Mouse (Mus musculus) adrenal gland, adult (tissue): Measurements from ENCODE around the gene Krtap13.
"Not testable (repeated sequence)": the region's sequence is repeated elsewhere in the genome, so short reads cannot be mapped to it uniquely, and the experiment has no call there.

Experiments
- DNase-seq, 2 experiments: peaks; one replicate each; pipeline ENCODE4 v3.0.0; 2022 to 2023; ENCODE audit warnings: low spot score in 1 of 2; ENCODE audit not compliant: inconsistent age in 2 of 2

Krtap13 gene

GRCm38 (mm10) chr16:88751535-88751934, at the start of gene Krtap13:
Krtap13 (minus strand) TSS chr16:88751635.
- not testable (repeated sequence) for DNase-seq

- DNase-seq = no peak
These were observed 35.4 kb upstream of the Krtap13 start for GRCm38 (mm10) chr16:88786786-88787185.

GRCm38 (mm10) chr16:88777596-88777995, 26.2 kb upstream of the Krtap13 start, which contains the start of gene Gm5965:
Gm5965 (plus strand) TSS chr16:88777896.
- DNase-seq = no peak

GRCm38 (mm10) chr16:88774106-88774505, 22.7 kb upstream of the Krtap13 start, which contains the start of gene 2310057N15Rik:
2310057N15Rik (minus strand) TSS chr16:88774206.
- DNase-seq = no peak

GRCm38 (mm10) chr16:88758547-88758946, 7.1 kb upstream of the Krtap13 start, which contains the start of gene 2310034C09Rik:
2310034C09Rik (plus strand) TSS chr16:88758847.
- not testable (repeated sequence) for DNase-seq

- DNase-seq = no peak
These were observed 3.5 kb downstream of the Krtap13 start for GRCm38 (mm10) chr16:88747943-88748342.

GRCm38 (mm10) chr16:88744750-88745340, 6.6 kb downstream of the Krtap13 start:
- peak in 1 of 2 experiments; percentile 58 for DNase-seq

- DNase-seq = no peak
These were observed 16.0 kb downstream of the Krtap13 start for GRCm38 (mm10) chr16:88735391-88735790.

GRCm38 (mm10) chr16:88728812-88729275, 22.6 kb downstream of the Krtap13 start, which contains the start of gene Krtap13-1:
Krtap13-1 (plus strand) TSS chr16:88728862.
- no peak for DNase-seq

- no peak for DNase-seq
These were observed 31.4 kb downstream of the Krtap13 start for GRCm38 (mm10) chr16:88720031-88720430.

- DNase-seq = no peak
These were observed 34.9 kb downstream of the Krtap13 start for GRCm38 (mm10) chr16:88716549-88716948.

- no peak for DNase-seq
These were observed 40.2 kb downstream of the Krtap13 start for GRCm38 (mm10) chr16:88711245-88711644.

GRCm38 (mm10) chr16:88710757-88711156, 40.7 kb downstream of the Krtap13 start:
- DNase-seq = peak; percentile 6 to 44

GRCm38 (mm10) chr16:88707496-88708012, 43.9 kb downstream of the Krtap13 start, which contains the start of gene 2310061N02Rik:
2310061N02Rik (minus strand) TSS chr16:88707962.
- no peak for DNase-seq

GRCm38 (mm10) chr16:88701072-88701864, 50.2 kb downstream of the Krtap13 start:
- no peak for DNase-seq
